ENCODE assay signal across 7 mouse cellular contexts in the genomic region with DNA sequence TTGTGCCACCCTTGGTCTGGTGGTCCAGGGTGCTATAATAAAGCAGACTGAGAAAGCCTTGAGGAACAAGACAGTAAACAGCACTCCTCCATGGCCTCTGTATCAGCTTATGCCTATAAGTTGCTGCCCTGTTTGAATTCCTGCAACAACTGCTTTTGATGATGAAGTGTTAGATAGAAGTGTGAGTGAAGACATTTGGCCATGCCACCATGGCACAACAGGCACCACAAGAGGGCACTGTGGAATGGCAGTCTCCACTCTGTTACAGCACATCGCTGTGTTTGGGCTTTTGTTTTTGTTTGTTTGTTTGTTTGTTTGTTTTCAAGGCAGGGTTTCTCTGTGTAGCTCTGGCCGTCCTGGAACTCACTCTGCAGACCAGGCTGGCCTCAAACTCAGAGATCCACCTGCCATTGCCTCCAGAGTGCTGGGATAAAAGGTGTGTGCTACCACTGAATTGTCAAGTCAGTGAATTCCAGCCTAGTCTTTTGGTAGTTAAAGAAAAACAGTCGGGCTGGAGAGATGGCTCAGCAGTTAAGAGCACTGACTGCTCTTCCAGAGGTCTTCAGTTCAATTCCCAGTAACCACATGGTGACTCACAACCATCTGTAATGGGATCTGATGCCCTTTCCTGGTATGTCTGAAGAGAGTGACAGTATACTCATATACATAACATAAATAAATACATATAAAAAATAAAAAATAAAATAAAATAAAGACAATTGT. TPM values are rescaled to one million over a fixed set of nuclear protein-coding genes. Genes with fewer than 3 reads are reported as not detected.
A peak's percentile ranks its signal among the peaks of the same experiment; 100 is the strongest.
DNase-seq lines count a peak whose midpoint lies in the region; ATAC-seq and TF ChIP-seq lines count a peak whose summit lies in the region.

No protein-coding gene starts in this region.

- H3K4me1 ChIP-seq in kidney, adult 2 months (ENCODE audit: control insufficient read depth, insufficient read depth, low read length) = peaks cover 21% of the 10 kb centered on the region
- peaks cover 24% of the 10 kb centered on the region for H3K4me1 ChIP-seq in kidney, embryonic 16.5 days (ENCODE audit: insufficient read depth, low read length)

- CTCF ChIA-PET in Patski (lab: Charles Lee) = interaction anchor here (0.7 to 6.8 kb wide), 6 partner anchors 12 to 160 kb away, joined by 3 to 75 read pairs (median 4); partner anchors contain the start of gene P4ha1

- ATAC-seq in kidney, embryonic 16.5 days (ENCODE audit: low FRiP score, low TSS enrichment) = no peak
- ATAC-seq in Patski = no peak

- TF ChIP-seq POLR2A in kidney, adult 2 months (IDR thresholded peaks at IDR 0.05; ENCODE audit: low read depth, low read length) = no peak

- H3K4me3 ChIP-seq in kidney, adult 2 months (ENCODE audit: insufficient read depth, low read depth, low read length) = no peak overlapping the region
- no peak overlapping the region for H3K4me3 ChIP-seq in kidney, embryonic 16.5 days (ENCODE audit: low read length)
- no peak overlapping the region for H3K4me3 ChIP-seq in C2C12 (ENCODE audit: insufficient read depth, poor library complexity, severe bottlenecking)

- H3K36me3 ChIP-seq in kidney, adult 2 months (ENCODE audit: control insufficient read depth, insufficient read depth, low read length) = no peaks in the 10 kb centered on the region
- no peaks in the 10 kb centered on the region for H3K36me3 ChIP-seq in kidney, embryonic 16.5 days (ENCODE audit: insufficient read depth, low read length)
- no peaks in the 10 kb centered on the region for H3K36me3 ChIP-seq in C2C12 (ENCODE audit: control insufficient read depth, insufficient read depth)

- POLR2A ChIA-PET in Patski (lab: Charles Lee) = interaction anchor here (0.8 to 4.5 kb wide), 4 partner anchors 14 to 66 kb away, joined by 3 to 39 read pairs (median 3); partner anchors contain the start of gene P4ha1

- no peak overlapping the region for H3ac ChIP-seq in C2C12 (ENCODE audit: control insufficient read depth, insufficient read length, low read depth)

- H3K9ac ChIP-seq in kidney, embryonic 16.5 days (replicated peaks; ENCODE audit: low read length) = no peak overlapping the region

- 12% methylated on average over 3 of the region's 3 CpGs for WGBS in kidney, adult 2 months
- 48% methylated on average over 3 of the region's 3 CpGs for WGBS in kidney, embryonic 16.5 days

- no peaks in the 10 kb centered on the region for H3K79me3 ChIP-seq in C2C12 (ENCODE audit: low read depth)

- peak; percentile 65 for DNase-seq in kidney, adult 2 months
- DNase-seq in Patski (ENCODE audit: low read depth, low spot score) = no peak
- peak; percentile 72 for DNase-seq in induced T-regulatory cell, adult 2 months (ENCODE audit: low read depth)
- peak; percentile 39 for DNase-seq in retina, postnatal 1 day
- DNase-seq in embryo, embryonic 10 days (ENCODE audit: low spot score) = no peak

- peak; percentile 87 for TF ChIP-seq CTCF in kidney, adult 2 months (conservative IDR thresholded peaks at IDR 0.05; ENCODE audit: insufficient read depth, insufficient read length, low read depth, low read length)
- peak; percentile 70 for TF ChIP-seq CTCF in C2C12 (IDR thresholded peaks at IDR 0.05; ENCODE audit: control insufficient read depth, insufficient read depth, insufficient read length)
- TF ChIP-seq CTCF in Patski (IDR thresholded peaks at IDR 0.05) = peak; percentile 80

- H3K79me2 ChIP-seq in C2C12 (ENCODE audit: control insufficient read depth, insufficient read depth) = no peaks in the 10 kb centered on the region

- H3K27me3 ChIP-seq in kidney, adult 2 months (replicated peaks; ENCODE audit: control insufficient read depth, insufficient read depth, low read length) = no peaks in the 10 kb centered on the region
- H3K27me3 ChIP-seq in kidney, embryonic 16.5 days (ENCODE audit: insufficient read depth, low read length) = no peaks in the 10 kb centered on the region
- H3K27me3 ChIP-seq in C2C12 (ENCODE audit: control insufficient read depth, insufficient read depth, insufficient read length) = no peaks in the 10 kb centered on the region
- no peaks in the 10 kb centered on the region for H3K27me3 ChIP-seq in Patski

- in situ Hi-C loops in Patski (cut with MboI; ENCODE audit: low pct_unique_long_range_greater_than_20kb) = loop anchor here (10.0 kb wide), 2 partner anchors 46 to 556 kb away; no protein-coding TSS in a partner anchor

- H3K27ac ChIP-seq in kidney, adult 2 months (ENCODE audit: insufficient read depth, low read depth, low read length) = no peak overlapping the region
- no peak overlapping the region for H3K27ac ChIP-seq in kidney, embryonic 16.5 days (ENCODE audit: low read length)

- H3K9me3 ChIP-seq in kidney, embryonic 16.5 days (ENCODE audit: low read length) = peaks cover 5% of the 10 kb centered on the region; the same call in 1 of the 2 replicates

- no peak overlapping the region for H3K4me2 ChIP-seq in kidney, embryonic 16.5 days (replicated peaks; ENCODE audit: low read depth, low read length)

TF ChIP-seq in C2C12, 6 proteins besides CTCF, POLR2A, EP300 and RAD21:
- TF ChIP-seq MAX (IDR thresholded peaks at IDR 0.05) = no peak
- no peak for TF ChIP-seq FOSL1 (IDR thresholded peaks at IDR 0.05; ENCODE audit: insufficient read depth, low read length, poor library complexity, severe bottlenecking)
- TF ChIP-seq CEBPB (IDR thresholded peaks at IDR 0.05; ENCODE audit: low read depth) = no peak
- no peak for TF ChIP-seq MYOD1 (IDR thresholded peaks at IDR 0.05; ENCODE audit: control insufficient read depth, insufficient read length, low read depth)
- no peak for TF ChIP-seq USF1 (IDR thresholded peaks at IDR 0.05; ENCODE audit: low read depth)
- TF ChIP-seq MYOG (IDR thresholded peaks at IDR 0.05; ENCODE audit: control insufficient read depth, extremely low read depth, insufficient read length) = no peak

RNA-seq across cellular contexts. Expression of gene P4ha1, which starts 13.9 kb away (rescaled TPM):
- polyA plus RNA-seq in kidney, adult 2 months (2012; rRNA removed) = 20.4 and 22.7 TPM in 2 replicates
- 72.5 and 78.0 TPM in 2 replicates for polyA plus RNA-seq in kidney, embryonic 16.5 days (2015; fragmentation: Nextera tagmentation; extraction: Ambion mirVana)
- polyA plus RNA-seq in C2C12 (2012; fragmentation: generic; extraction: Trizol) (26.4 TPM), Patski (2021) (174 TPM)

Comparison
In these comparisons a context has a peak if more than half of its experiments do, and no peak if none do; other contexts are left out.
1. DNase-seq: peak in kidney, adult 2 months (single experiment), induced T-regulatory cell, adult 2 months (single experiment) and retina, postnatal 1 day (single experiment); none in Patski (single experiment) and embryo, embryonic 10 days (single experiment).
2. Peak in every context shown above with its lines, with median percentiles within 50 percentile points of each other: CTCF ChIP-seq.